Mouse (Mus musculus) midbrain, embryonic 13.5 days (tissue): ENCODE measurements around the gene Vamp2. TPM values are rescaled to one million over a fixed set of nuclear protein-coding genes. Genes with fewer than 3 reads are reported as not detected.
A peak's percentile ranks its signal among the peaks of the same experiment; 100 is the strongest.

Source experiments
- ATAC-seq: fragments of 200-750 bp; cut with Nextera tagmentation; 2 replicates; pipeline ENCODE4 v1.8.0; 2017; ENCODE audit warnings: mild to moderate bottlenecking, moderate TSS enrichment, moderate library complexity
- H3K27ac ChIP-seq: fragments of 300-500 bp; sonication (generic); 2 replicates; pipeline ENCODE4 v1.5.1; 2015; ENCODE audit warnings: inconsistent platforms, mild to moderate bottlenecking, moderate library complexity
- H3K27me3 ChIP-seq: fragments of 300-500 bp; sonication (generic); 2 replicates; pipeline ENCODE4 v1.6.1; 2015; ENCODE audit warnings: mild to moderate bottlenecking, inconsistent platforms
- H3K36me3 ChIP-seq: fragments of 300-500 bp; sonication (generic); 2 replicates; pipeline ENCODE4 v1.6.1; 2015; ENCODE audit warnings: mild to moderate bottlenecking, inconsistent platforms
- H3K4me1 ChIP-seq: fragments of 300-500 bp; sonication (generic); replicated peaks from 2 replicates; pipeline ENCODE4 v1.6.1; 2015; ENCODE audit warnings: inconsistent platforms
- H3K4me2 ChIP-seq: fragments of 300-500 bp; sonication (generic); replicated peaks from 2 replicates; pipeline ENCODE4 v1.6.1; 2015; ENCODE audit warnings: moderate library complexity, mild to moderate bottlenecking, inconsistent platforms
- H3K4me3 ChIP-seq: fragments of 300-500 bp; sonication (generic); replicated peaks from 2 replicates; pipeline ENCODE4 v1.5.1; 2015; ENCODE audit warnings: mild to moderate bottlenecking, inconsistent platforms
- H3K9ac ChIP-seq: fragments of 300-500 bp; sonication (generic); replicated peaks from 2 replicates; pipeline ENCODE4 v1.6.1; 2015; ENCODE audit warnings: mild to moderate bottlenecking, inconsistent platforms
- H3K9me3 ChIP-seq: fragments of 300-500 bp; sonication (generic); 2 replicates; pipeline ENCODE4 v1.6.1; 2016; ENCODE audit warnings: mild to moderate bottlenecking, inconsistent platforms
- WGBS: fragments of 180-500 bp; shearing (Covaris S2); methylation state at CpG from one replicate; pipeline ENCODE4 v1.1.7; 2015; 5-methylcytosine and 5-hydroxymethylcytosine counted together
- polyA plus RNA-seq: library from polyadenylated mRNA; unstranded; fragments of >200 nt; fragmentation: Nextera tagmentation; extraction: Ambion mirVana; gene quantifications from 2 replicates; pipeline ENCODE4 v1.2.1, GENCODE M21; 2015

Vamp2 gene
- polyA plus RNA-seq, 1 experiment from 2014 or later: 188 TPM

DNA sequence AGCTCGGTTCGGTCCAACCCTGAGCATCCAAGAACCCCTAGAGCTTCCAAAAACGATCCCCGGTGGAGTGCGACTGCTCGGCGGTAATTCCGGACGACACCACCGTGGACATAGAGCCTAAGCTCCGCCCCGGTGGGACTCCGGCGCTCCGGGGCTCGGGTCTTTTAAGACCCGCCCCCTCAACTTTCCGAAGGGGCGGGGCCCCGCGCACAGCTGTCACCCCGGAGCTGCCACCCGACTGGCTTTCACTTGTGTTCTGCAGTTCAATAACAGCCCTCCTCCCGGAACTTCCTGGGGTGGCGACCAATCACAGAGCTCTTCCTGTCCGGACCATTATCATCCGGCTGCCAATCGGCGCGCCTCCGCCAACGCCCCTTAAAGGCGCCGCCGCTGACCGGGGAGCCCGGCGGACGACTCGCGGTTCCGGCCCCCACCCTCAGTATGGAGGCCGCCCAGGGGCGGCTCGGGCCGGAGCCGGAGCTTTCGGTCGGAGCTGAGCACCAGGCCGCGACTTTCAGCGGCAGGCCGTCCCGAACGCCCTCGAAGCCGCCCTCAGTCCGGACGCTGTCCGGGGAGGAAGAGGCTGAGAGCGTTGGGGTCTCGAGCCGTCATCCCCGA is 28.8 kb upstream of the Vamp2 start, which contains the start of gene Borcs6:
TSS of gene Borcs6 (plus strand) at position 361 of the 618 bp plus-strand sequence.
- under 1% methylated on average over 64 of the region's 64 CpGs for WGBS
- no peaks in the 10 kb centered on the region for H3K9me3 ChIP-seq
- H3K36me3 ChIP-seq: no peaks in the 10 kb centered on the region
- H3K4me2 ChIP-seq: peak within 1 kb of the TSS; percentile 96
- peaks cover 38% of the 10 kb centered on the region for H3K4me1 ChIP-seq
- ATAC-seq: peak; percentile 94
- peak within 1 kb of the TSS; percentile 93 for H3K4me3 ChIP-seq
- H3K9ac ChIP-seq: peak within 1 kb of the TSS; percentile 88
- peak within 1 kb of the TSS; percentile 94 for H3K27ac ChIP-seq
- no peaks in the 10 kb centered on the region for H3K27me3 ChIP-seq

DNA sequence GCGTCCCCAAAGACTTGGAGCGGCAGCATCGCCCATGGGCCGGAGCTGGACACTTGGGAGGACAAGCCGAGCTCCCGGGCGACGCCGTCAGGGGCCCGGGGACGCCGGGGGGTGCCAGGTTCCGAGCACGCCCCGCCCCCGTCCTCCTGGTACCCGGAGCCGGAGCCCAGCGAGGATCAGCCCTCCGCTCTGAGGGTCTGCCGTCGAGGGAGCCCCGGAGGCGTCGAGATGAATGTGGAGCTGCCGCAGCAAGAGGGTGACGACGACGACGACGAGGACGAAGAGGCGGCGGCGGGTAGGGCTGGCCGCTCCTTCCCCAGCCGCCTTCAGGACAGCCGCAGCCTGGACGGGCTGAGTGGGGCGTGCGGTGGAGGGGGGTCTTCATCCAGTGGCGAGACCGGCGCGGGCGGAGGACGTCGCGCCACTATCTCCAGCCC is 28.3 kb upstream of the Vamp2 start:
- Histone ChIP-seq H3K4me2 (peak overlapping the region; percentile 96), H3K9ac (peak overlapping the region; percentile 88), H3K4me3 (peak overlapping the region; percentile 93), H3K36me3 (no peaks in the 10 kb centered on the region), H3K27me3 (no peaks in the 10 kb centered on the region), H3K4me1 (peaks cover 41% of the 10 kb centered on the region), H3K9me3 (no peaks in the 10 kb centered on the region), H3K27ac (peak overlapping the region; percentile 94)
- ATAC-seq: peak; percentile 31
- WGBS: under 1% methylated on average over 47 of the region's 49 CpGs

DNA sequence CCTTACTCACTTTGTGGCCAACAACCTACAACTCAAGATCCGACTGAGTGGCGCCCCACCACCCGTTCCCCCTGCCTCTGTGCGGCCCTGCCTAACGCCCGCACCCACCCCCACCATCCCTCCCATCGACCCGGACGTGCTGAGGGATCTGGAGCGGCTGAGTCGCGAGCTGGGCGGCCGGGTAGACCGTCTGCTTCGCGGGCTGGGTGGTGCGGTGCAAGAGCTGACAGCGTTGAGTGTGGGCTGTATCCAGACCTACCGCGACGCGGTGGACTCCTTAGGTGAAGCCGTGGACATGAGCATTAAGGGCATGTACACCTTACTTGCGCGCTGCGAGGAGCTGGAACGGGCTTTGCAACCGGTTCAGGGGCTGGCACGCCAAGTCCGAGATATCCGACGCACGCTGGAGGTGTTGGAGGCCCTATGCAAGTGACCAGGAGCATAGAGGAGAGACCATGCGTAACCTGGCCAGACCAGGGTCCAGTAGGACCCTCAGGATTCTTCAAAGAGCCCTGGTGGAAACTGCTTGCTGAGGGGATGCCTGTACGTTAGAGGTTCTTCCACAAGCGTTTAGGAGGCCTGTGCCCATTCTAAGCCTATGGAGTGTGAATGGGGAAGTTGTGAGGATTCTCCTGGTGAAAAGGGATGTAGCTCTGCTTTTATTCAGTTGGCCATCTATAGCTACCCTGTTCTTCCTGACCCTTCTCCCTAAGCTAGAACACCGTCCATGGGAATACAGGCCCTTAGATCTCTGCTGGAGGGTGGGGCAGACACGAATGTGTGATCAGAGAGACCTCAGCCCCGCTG is 27.6 kb upstream of the Vamp2 start:
- Histone ChIP-seq H3K9ac (peak overlapping the region; percentile 88), H3K27me3 (no peaks in the 10 kb centered on the region), H3K36me3 (no peaks in the 10 kb centered on the region), H3K9me3 (no peaks in the 10 kb centered on the region), H3K27ac (peak overlapping the region; percentile 94), H3K4me1 (peaks cover 41% of the 10 kb centered on the region), H3K4me2 (peak overlapping the region; percentile 96), H3K4me3 (peak overlapping the region; percentile 93)
- under 1% methylated on average over 40 of the region's 40 CpGs for WGBS
- peak; percentile 4; the same call in 1 of the 2 replicates for ATAC-seq

DNA sequence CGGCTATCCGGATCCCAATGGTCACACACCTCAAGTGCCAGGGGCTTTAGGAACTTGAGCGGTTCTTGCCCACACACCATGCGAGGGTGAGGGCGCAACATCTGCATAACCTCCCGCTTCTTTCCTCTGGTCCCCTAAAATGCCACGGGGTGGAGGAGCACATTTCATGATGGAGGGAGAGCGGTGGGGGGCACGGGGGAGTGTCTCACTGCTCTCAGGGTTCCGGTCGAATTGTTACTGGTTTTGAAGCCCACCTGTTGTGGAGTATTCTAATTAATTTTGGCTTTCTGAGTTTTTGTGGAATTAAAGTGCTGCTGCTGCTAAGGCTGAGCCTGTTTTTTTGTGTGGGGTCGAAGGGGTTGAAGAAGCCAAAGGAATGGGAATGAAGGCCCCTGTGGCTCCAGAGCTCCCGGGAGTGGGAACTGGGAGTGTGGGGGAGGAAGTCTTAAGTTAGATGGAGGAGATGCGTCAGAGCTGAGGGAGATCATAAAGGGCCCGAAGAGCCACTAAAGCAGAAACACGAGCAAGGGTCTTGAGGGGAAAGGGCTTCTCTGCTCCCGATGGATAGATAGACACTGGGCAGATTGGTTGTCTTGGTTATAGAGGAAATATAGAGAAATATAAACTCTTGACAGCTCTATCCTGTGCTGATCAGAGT is 26.9 kb upstream of the Vamp2 start:
- 8% methylated on average over 17 of the region's 17 CpGs for WGBS
- no peaks in the 10 kb centered on the region for H3K36me3 ChIP-seq
- no peak for ATAC-seq
- no peaks in the 10 kb centered on the region for H3K9me3 ChIP-seq
- peak overlapping the region; percentile 88 for H3K9ac ChIP-seq
- no peaks in the 10 kb centered on the region for H3K27me3 ChIP-seq
- H3K4me3 ChIP-seq: peak overlapping the region; percentile 93
- H3K4me1 ChIP-seq: peaks cover 47% of the 10 kb centered on the region
- H3K4me2 ChIP-seq: peak overlapping the region; percentile 96
- H3K27ac ChIP-seq: no peak overlapping the region

DNA sequence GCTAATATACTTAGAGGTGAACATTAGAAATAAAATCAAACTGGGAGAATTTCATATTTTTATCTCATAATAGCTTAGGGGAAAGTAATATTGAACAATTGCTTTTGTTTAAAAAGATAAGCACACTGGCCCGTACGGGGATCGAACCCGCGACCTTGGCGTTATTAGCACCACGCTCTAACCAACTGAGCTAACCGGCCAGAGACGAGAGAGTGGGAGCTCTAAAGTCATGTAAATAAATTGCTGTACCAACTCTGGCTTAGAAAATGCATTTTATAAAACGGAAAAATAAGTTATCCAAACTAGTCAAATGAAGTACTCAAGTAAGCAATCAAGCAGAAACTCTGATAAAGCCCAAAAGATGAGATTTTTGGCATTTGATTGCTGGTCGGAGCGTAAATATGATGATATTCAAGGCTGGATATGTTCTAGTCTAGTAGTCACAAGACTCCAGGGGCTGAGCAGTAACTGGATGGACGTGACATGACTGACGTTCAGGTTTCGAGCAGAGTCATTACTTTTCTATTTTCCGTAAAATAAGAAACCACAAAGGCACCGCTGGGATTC is 26.0 kb upstream of the Vamp2 start:
- Histone ChIP-seq H3K9ac (no peak overlapping the region), H3K36me3 (no peaks in the 10 kb centered on the region), H3K4me3 (peak overlapping the region; percentile 93), H3K27ac (peak overlapping the region; percentile 27; the same call in 1 of the 2 replicates), H3K9me3 (no peaks in the 10 kb centered on the region), H3K4me2 (peak overlapping the region; percentile 69), H3K27me3 (no peaks in the 10 kb centered on the region), H3K4me1 (peaks cover 52% of the 10 kb centered on the region)
- WGBS: under 1% methylated on average over 17 of the region's 17 CpGs
- no peak for ATAC-seq

DNA sequence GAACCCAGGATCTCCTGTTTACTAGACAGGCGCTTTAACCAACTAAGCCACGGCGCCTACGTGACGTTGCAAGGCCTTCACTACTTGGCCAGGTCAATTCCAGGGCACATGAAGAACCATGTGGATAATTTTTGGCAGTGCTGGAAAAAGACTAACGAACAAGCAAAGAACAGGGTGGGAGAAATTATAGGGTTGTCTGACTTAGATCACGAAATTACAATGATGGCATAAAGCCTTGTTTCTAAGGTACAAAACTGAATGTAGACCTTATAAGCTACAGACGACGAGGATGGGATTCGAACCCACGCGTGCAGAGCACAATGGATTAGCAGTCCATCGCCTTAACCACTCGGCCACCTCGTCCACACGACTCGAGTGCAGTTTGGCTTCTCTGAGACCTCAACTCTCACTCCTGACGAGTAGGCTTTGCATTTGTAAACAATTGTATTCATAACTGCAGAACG is 25.5 kb upstream of the Vamp2 start:
- H3K27ac ChIP-seq: peak overlapping the region; percentile 60; the same call in 1 of the 2 replicates
- H3K36me3 ChIP-seq: no peaks in the 10 kb centered on the region
- no peak for ATAC-seq
- H3K4me3 ChIP-seq: peak overlapping the region; percentile 93
- peaks cover 49% of the 10 kb centered on the region for H3K4me1 ChIP-seq
- no peaks in the 10 kb centered on the region for H3K27me3 ChIP-seq
- under 1% methylated on average over 19 of the region's 19 CpGs for WGBS
- H3K4me2 ChIP-seq: peak overlapping the region; percentile 69
- no peak overlapping the region for H3K9ac ChIP-seq
- no peaks in the 10 kb centered on the region for H3K9me3 ChIP-seq

DNA sequence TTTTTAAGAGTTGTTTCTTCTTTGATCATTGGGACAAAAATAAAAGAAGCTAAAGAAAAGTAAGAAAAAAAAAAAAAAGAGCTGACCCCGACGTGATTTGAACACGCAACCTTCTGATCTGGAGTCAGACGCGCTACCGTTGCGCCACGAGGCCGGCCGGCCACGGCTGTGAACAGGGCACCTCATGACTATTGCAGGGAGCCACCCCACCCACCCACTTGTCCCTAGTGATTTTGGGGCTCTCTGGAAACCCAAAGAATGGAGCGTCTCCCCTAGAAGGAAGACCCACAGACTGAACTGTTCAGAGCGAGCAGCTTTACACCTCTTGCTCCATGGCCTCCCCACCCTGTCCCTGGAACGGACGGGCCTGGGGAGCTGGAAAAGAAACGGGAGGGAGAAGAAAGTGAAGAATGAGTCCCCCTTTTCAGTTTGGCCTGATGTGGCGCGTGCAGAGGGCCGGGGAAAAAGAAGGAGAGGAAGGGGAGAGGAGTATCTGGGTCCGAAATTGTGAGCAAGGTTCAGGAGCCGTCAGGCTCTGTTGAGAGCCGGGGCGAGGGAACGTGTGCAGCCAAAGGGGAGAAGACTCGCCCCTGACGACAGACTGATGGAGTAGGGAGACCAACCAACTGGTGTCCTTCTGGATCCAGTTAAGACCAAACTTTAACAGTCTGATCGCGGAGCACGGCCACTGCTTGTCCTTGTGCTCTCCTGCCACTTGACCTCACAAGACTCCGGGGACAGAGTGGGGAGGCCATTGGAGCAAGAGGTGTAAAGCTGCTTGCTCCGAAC is 24.7 kb upstream of the Vamp2 start:
- H3K36me3 ChIP-seq: no peaks in the 10 kb centered on the region
- no peaks in the 10 kb centered on the region for H3K27me3 ChIP-seq
- peak overlapping the region; percentile 69 for H3K4me2 ChIP-seq
- peaks cover 41% of the 10 kb centered on the region for H3K4me1 ChIP-seq
- peak overlapping the region; percentile 67 for H3K9ac ChIP-seq
- no peaks in the 10 kb centered on the region for H3K9me3 ChIP-seq
- 0 out of 2 replicates have a peak, but pooled peaks have one; percentile 7 for ATAC-seq
- peak overlapping the region; percentile 60 for H3K27ac ChIP-seq
- under 1% methylated on average over 31 of the region's 31 CpGs for WGBS
- H3K4me3 ChIP-seq: peak overlapping the region; percentile 93

DNA sequence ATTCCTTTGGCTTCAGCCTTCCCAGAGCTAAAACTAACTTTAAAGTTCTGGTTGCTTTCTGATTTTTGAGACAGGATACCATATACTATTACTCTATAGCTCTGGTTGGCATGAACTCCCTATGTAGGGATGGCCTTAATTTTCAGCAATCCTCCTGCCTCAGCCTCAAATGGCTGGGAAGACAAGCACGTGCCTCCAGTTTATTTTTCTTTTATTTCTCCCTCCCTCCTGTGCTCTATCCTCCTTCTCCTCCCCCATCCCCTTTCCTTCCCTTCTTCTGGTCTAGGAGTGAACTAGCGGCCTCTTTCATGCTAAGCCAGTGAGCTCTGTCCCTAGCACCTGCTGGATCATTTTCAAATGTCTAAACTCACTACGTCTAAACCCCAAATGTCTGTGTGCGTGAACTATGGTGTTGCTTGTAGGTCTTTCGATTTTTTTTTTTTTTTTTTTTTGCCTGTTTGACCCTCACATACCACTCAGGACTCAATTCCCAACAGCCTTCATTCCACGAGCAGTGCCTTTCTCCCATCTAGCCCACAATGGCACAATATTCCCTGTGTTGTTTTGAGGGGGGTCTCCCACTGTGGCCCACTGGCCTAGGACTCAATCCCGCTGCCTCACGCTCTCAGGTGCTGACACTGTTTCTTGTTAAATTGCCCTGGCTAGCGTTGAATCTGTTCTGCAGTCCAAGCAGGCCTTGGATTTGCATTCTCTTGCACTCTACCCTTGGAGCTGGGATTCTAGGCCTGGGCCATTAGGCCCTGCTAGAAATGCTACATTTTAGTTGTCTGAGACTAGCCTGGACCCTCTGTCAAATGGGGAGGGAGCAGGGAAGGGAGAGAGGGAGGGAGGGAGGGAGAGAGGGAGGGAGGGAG is 23.8 kb upstream of the Vamp2 start:
- ATAC-seq: no peak
- Histone ChIP-seq H3K27me3 (no peaks in the 10 kb centered on the region), H3K27ac (no peak overlapping the region), H3K4me3 (peak overlapping the region; percentile 93), H3K36me3 (no peaks in the 10 kb centered on the region), H3K4me1 (peaks cover 39% of the 10 kb centered on the region), H3K4me2 (peak overlapping the region; percentile 69), H3K9me3 (no peaks in the 10 kb centered on the region), H3K9ac (peak overlapping the region; percentile 67; the same call in 1 of the 2 replicates)
- WGBS: 47% methylated on average over 9 of the region's 9 CpGs

DNA sequence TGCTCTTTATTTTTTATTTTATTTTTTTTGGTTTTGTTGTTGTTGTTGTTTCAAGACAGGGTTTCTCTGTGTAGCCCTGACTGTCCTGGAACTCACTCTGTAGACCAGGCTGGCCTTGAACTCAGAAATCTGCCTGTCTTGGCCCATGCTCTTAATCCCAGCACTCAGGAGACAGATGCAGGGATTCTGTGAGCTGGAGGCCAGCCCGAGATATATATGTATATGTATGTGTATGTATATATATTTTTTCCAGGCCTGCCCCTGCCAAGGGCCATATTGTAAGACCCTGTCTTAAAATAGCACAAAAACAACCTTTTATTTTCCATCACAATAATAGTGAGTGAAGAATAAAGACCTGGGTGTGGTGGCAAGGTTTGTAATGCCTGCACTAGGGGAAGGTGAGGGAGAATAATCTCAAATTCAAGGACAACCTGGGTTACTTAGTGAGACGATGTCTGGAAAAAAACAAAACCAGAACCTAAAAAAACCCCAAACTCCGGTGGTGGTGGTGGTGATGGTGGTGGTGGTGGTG is 22.8 kb upstream of the Vamp2 start:
- 49% methylated on average over 3 of the region's 3 CpGs for WGBS
- H3K27ac ChIP-seq: no peak overlapping the region
- peaks cover 40% of the 10 kb centered on the region for H3K4me1 ChIP-seq
- no peaks in the 10 kb centered on the region for H3K9me3 ChIP-seq
- no peaks in the 10 kb centered on the region for H3K36me3 ChIP-seq
- H3K27me3 ChIP-seq: no peaks in the 10 kb centered on the region
- H3K4me2 ChIP-seq: peak overlapping the region; percentile 78
- no peak for ATAC-seq
- no peak overlapping the region for H3K9ac ChIP-seq
- H3K4me3 ChIP-seq: peak overlapping the region; percentile 43; the same call in 1 of the 2 replicates

DNA sequence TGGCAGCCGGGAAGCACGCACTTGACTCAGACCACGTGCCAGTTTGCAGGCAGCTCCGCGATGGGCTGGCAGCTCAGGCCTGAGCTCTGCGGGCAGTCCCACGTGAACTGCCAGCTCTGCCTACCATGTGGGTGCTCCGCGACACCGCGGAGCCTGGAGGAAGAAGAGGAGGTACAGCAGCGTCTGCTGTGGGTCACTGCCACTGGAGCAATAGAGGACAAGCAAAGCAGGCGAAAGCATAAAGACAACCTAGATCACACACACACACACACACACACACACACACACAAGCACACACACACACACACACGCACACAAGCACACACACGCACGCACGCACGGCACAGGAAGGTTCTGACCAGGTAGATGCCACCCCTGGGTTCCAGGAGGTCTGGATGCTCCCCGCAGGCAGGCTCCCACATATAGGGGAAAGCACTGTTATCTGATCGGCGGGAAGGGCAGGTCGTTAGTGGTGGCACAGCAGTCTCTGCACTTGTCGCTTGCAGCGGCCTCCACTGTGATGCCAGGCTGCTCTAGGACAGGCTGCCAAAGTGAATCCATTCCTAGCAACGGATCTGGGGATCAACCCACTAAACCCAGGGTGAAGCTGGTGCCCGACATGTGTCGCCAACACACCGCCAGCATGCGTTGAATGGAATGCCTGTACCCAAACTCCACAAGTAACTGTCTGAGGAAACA is 22.0 kb upstream of the Vamp2 start:
- no peaks in the 10 kb centered on the region for H3K27me3 ChIP-seq
- ATAC-seq: no peak
- peak overlapping the region; percentile 43 for H3K4me3 ChIP-seq
- under 1% methylated on average over 29 of the region's 29 CpGs for WGBS
- peaks cover 37% of the 10 kb centered on the region for H3K4me1 ChIP-seq
- no peaks in the 10 kb centered on the region for H3K36me3 ChIP-seq
- no peaks in the 10 kb centered on the region for H3K9me3 ChIP-seq
- H3K27ac ChIP-seq: peak overlapping the region; percentile 26; the same call in 1 of the 2 replicates
- H3K4me2 ChIP-seq: peak overlapping the region; percentile 78
- H3K9ac ChIP-seq: peak overlapping the region; percentile 66
